Mouse (Mus musculus) macrophage (primary cell): Measurements from ENCODE around the gene Rhox3e. TPM values are rescaled to one million over a fixed set of nuclear protein-coding genes. Genes with fewer than 3 reads are reported as not detected.
"Not testable (repeated sequence)": the region's sequence is repeated elsewhere in the genome, so short reads cannot be mapped to it uniquely, and the experiment has no call there.

ENCODE experiments used
- H3K27ac ChIP-seq: fragments of 350-480 bp; formaldehyde crosslinking; 2 replicates; pipeline ENCODE4 v1.9.0; 2021
- H3K36me3 ChIP-seq: fragments of 350-480 bp; formaldehyde crosslinking; 2 replicates; pipeline ENCODE4 v1.9.0; 2021; ENCODE audit errors: inconsistent target
- H3K4me3 ChIP-seq: fragments of 350-480 bp; formaldehyde crosslinking; 2 replicates; pipeline ENCODE4 v1.9.0; 2021; ENCODE audit errors: inconsistent target
- H3K79me2 ChIP-seq: fragments of 350-480 bp; formaldehyde crosslinking; 2 replicates; pipeline ENCODE4 v1.9.0; 2021; ENCODE audit errors: inconsistent target
- WGBS: methylation state at CpG from one replicate; pipeline ENCODE4 v1.1.7; 2026; ENCODE audit warnings: inconsistent platforms; ENCODE audit not compliant: missing documents; 5-methylcytosine and 5-hydroxymethylcytosine counted together
- polyA plus RNA-seq: library from polyadenylated mRNA; stranded (reverse); fragments of 250-400 nt; gene quantifications from 3 replicates; pipeline ENCODE4 v1.2.4, GENCODE M21; 2018; ENCODE audit warnings: inconsistent platforms
- total RNA-seq, 78 experiments: library from RNA; depleted of rRNA; stranded (reverse); fragments of 250-400 nt; gene quantifications; 1 replicate in 9 of 78; 2 replicates in 24 of 78; 3 replicates in 43 of 78; 4 replicates in 2 of 78; pipeline ENCODE4 v1.2.4; 2018; ENCODE audit warnings: inconsistent platforms in 56 of 78

Rhox3e gene
- total RNA-seq (2018; cell fraction: chromatin; rRNA removed): not detected
- total RNA-seq (2018; cell fraction: cytosol; rRNA removed): not detected
- total RNA-seq (2018; cell fraction: nucleus; rRNA removed): not detected
- not detected in 3 replicates for polyA plus RNA-seq

DNA sequence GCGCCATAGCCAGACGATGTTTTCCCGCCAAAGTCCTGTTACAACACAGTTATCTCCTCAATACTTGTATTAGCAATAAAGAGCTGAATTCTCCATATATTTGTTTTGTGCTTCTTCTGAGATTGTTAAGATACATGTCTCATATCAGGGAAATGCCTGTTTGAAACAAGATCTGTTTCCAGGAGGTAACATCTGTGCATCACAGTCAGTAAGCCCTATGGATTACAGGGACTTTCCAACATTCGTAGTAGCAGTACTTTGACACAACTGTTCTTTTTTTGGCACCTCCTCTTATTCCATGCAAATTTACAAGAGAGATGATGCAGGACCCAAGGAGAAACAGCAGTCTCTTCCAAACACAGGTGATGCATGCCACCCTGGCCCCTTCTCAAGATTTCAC lies at the start of gene Rhox3e:
Rhox3e (plus strand) TSS at position 301 of the 400 bp plus-strand sequence.
- H3K79me2 ChIP-seq, H3K36me3 ChIP-seq, H3K27ac ChIP-seq, H3K4me3 ChIP-seq: not testable (repeated sequence)
- no CpG with 5 or more reads among the region's 4 CpGs for WGBS

- H3K27ac ChIP-seq, H3K79me2 ChIP-seq, H3K36me3 ChIP-seq, H3K4me3 ChIP-seq: not testable (repeated sequence)
- WGBS: 100% methylated on average over 3 of the region's 18 CpGs
These were observed 27.8 kb upstream of the Rhox3e start, which contains the start of gene Rhox4d for GRCm38 (mm10) chrX:37514059-37514458. Gene Rhox4d (plus strand): TSS chrX:37514359.

GRCm38 (mm10) chrX:37530152-37530551 lies 11.7 kb upstream of the Rhox3e start, which contains the start of gene Rhox2e:
Gene Rhox2e (plus strand): TSS chrX:37530452.
- not testable (repeated sequence) for H3K4me3 ChIP-seq, H3K36me3 ChIP-seq, H3K79me2 ChIP-seq, H3K27ac ChIP-seq
- WGBS: no CpG with 5 or more reads among the region's 8 CpGs

- H3K36me3 ChIP-seq, H3K4me3 ChIP-seq, H3K27ac ChIP-seq, H3K79me2 ChIP-seq: not testable (repeated sequence)
- WGBS: no CpG with 5 or more reads among the region's 18 CpGs
These were observed 15.3 kb downstream of the Rhox3e start, which contains the start of gene Rhox4e for GRCm38 (mm10) chrX:37557112-37557511. Gene Rhox4e (plus strand): TSS chrX:37557412.

DNA sequence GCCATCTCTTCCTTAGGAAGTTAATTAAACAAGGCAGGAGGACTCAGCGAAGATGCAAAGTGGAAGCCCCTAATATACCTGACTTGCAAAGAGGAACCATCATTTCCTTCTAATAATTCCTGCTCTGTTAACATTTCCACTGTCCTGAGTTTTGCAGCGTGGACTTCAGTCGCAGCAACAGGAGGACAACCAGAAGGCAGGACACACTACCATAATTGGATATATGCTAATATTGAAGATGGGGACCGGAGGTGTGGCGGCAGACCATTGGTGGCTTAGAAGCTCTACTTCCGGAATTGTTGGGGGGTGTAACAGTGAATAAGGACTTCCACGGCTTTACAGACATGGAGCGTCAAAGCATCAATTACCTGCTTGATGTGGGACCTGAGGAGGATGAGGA lies 29.3 kb downstream of the Rhox3e start, which contains the start of gene Rhox2f:
Rhox2f (plus strand) TSS at position 301 of the 400 bp plus-strand sequence.
- H3K79me2 ChIP-seq, H3K27ac ChIP-seq, H3K4me3 ChIP-seq, H3K36me3 ChIP-seq: not testable (repeated sequence)
- WGBS: 100% methylated on average over 1 of the region's 8 CpGs

GRCm38 (mm10) chrX:37572638-37573037 lies 30.8 kb downstream of the Rhox3e start:
- not testable (repeated sequence) for H3K36me3 ChIP-seq, H3K4me3 ChIP-seq, H3K79me2 ChIP-seq, H3K27ac ChIP-seq
- WGBS: 50% methylated on average over 2 of the region's 2 CpGs

DNA sequence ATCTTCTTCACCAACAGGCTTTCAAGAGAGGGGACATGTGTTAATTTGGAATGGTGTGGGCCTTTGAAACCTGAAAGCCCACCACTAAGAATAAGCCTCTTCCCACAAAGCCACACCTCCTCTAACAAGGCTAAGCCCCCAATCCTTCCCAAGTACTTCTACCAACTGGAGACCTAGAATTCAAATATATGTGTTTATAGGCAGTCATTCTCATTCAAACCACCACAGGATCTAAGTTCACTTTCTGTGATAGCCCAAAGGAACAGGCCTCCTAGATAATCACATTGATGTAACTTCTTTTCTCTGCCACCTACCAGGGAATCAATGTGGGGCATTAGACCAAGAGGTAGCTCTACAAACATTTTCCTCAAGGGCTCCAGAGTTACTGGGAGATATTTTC lies 38.9 kb downstream of the Rhox3e start, which contains the start of gene Rhox3f:
Rhox3f (plus strand) TSS at position 301 of the 400 bp plus-strand sequence.
- H3K79me2 ChIP-seq, H3K4me3 ChIP-seq, H3K27ac ChIP-seq, H3K36me3 ChIP-seq: not testable (repeated sequence)

Other genes starting within 250 kb of the Rhox3e start
- gene Rhox3a2, start 162.0 kb upstream of the Rhox3e start, polyA plus RNA-seq: not detected in 3 replicates
- gene Rhox4a2, start 151.2 kb upstream of the Rhox3e start, polyA plus RNA-seq: not detected in 3 replicates
- gene Rhox2b, start 130.0 kb upstream of the Rhox3e start, polyA plus RNA-seq: not detected in 3 replicates
- not detected in 3 replicates for gene Rhox4b, start 109.5 kb upstream of the Rhox3e start, polyA plus RNA-seq
- not detected in 3 replicates for gene Rhox2c, start 88.3 kb upstream of the Rhox3e start, polyA plus RNA-seq
- not detected in 3 replicates for gene Rhox3c, start 83.4 kb upstream of the Rhox3e start, polyA plus RNA-seq
- not detected in 3 replicates for gene Rhox4c, start 61.7 kb upstream of the Rhox3e start, polyA plus RNA-seq
- gene Rhox2d, start 48.6 kb upstream of the Rhox3e start, polyA plus RNA-seq: not detected in 3 replicates
- gene Rhox4d, start 27.7 kb upstream of the Rhox3e start, polyA plus RNA-seq: not detected in 3 replicates
- not detected in 3 replicates for gene Rhox2e, start 11.6 kb upstream of the Rhox3e start, polyA plus RNA-seq
- not detected in 3 replicates for gene Rhox4e, start 15.4 kb downstream of the Rhox3e start, polyA plus RNA-seq
- gene Rhox2f, start 29.4 kb downstream of the Rhox3e start, polyA plus RNA-seq: not detected in 3 replicates
- gene Rhox3f, start 39.0 kb downstream of the Rhox3e start, polyA plus RNA-seq: not detected in 3 replicates
- gene Rhox4f, start 65.7 kb downstream of the Rhox3e start, polyA plus RNA-seq: not detected in 3 replicates
- not detected in 3 replicates for gene Rhox3g, start 86.6 kb downstream of the Rhox3e start, polyA plus RNA-seq
- not detected in 3 replicates for gene Rhox2g, start 101.5 kb downstream of the Rhox3e start, polyA plus RNA-seq
- gene Rhox4g, start 109.3 kb downstream of the Rhox3e start, polyA plus RNA-seq: not detected in 3 replicates
- not detected in 3 replicates for gene Rhox3h, start 126.7 kb downstream of the Rhox3e start, polyA plus RNA-seq
- gene Rhox2h, start 131.3 kb downstream of the Rhox3e start, polyA plus RNA-seq: not detected in 3 replicates